9 mouse cellular contexts compared by ENCODE assay signal in the genomic region with DNA sequence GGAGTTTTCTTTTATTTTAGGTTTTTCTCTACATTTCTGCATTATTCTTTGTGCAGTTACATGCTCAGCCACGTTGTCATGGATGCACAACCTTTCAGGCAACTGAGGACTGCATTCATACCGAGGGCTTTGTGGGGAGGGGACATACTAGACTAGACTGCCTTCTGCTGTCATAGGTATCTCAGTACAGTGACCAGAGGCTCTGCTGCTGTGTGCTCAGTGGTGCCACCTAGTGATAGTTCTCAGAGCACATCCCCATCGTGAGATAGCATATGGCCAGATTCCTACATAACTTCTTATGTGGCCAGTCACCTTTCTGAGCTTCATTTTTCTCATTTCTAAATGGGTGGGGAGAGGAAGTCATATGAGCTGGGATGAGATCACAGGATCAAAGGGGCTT. TPM values are rescaled to one million over a fixed set of nuclear protein-coding genes. Genes with fewer than 3 reads are reported as not detected.
DNase-seq lines count a peak whose midpoint lies in the region; ATAC-seq lines count a peak whose summit lies in the region.
"Had no signal": no experiment of that assay in that cellular context is flagged by ENCODE, and none has a peak within 500 bp of the region (broad histone marks: within the 10 kb centered on the region; RNA-seq: fewer than 3 reads in every experiment).

No protein-coding gene starts in this region.

- no peaks in the 10 kb centered on the region for H3K9me3 ChIP-seq in kidney, embryonic 15.5 days (replicated peaks)
- H3K9me3 ChIP-seq in midbrain, embryonic 11.5 days (ENCODE audit: control insufficient read depth, low read length) = no peaks in the 10 kb centered on the region
- no peaks in the 10 kb centered on the region for H3K9me3 ChIP-seq in stomach, embryonic 15.5 days

- H3K4me3 ChIP-seq in kidney, embryonic 15.5 days (replicated peaks) = no peak overlapping the region
- no peak overlapping the region for H3K4me3 ChIP-seq in midbrain, embryonic 11.5 days (ENCODE audit: low read depth, low read length)
- H3K4me3 ChIP-seq in stomach, embryonic 15.5 days (replicated peaks) = no peak overlapping the region

- H3K9ac ChIP-seq in kidney, embryonic 15.5 days = no peak overlapping the region
- H3K9ac ChIP-seq in midbrain, embryonic 11.5 days (ENCODE audit: low read length) = no peak overlapping the region
- H3K9ac ChIP-seq in stomach, embryonic 15.5 days = no peak overlapping the region

- peaks cover 61% of the 10 kb centered on the region for H3K27me3 ChIP-seq in kidney, embryonic 15.5 days
- peaks cover 30% of the 10 kb centered on the region for H3K27me3 ChIP-seq in midbrain, embryonic 11.5 days (ENCODE audit: control insufficient read depth, insufficient read depth, low read length)
- H3K27me3 ChIP-seq in stomach, embryonic 15.5 days (replicated peaks) = peaks cover 28% of the 10 kb centered on the region

- no peak overlapping the region for H3K27ac ChIP-seq in kidney, embryonic 15.5 days
- H3K27ac ChIP-seq in midbrain, embryonic 11.5 days (ENCODE audit: low read depth, low read length) = no peak overlapping the region
- H3K27ac ChIP-seq in stomach, embryonic 15.5 days = no peak overlapping the region

- H3K36me3 ChIP-seq in kidney, embryonic 15.5 days = no peaks in the 10 kb centered on the region
- H3K36me3 ChIP-seq in midbrain, embryonic 11.5 days (ENCODE audit: control insufficient read depth, insufficient read depth, low read length) = no peaks in the 10 kb centered on the region
- no peaks in the 10 kb centered on the region for H3K36me3 ChIP-seq in stomach, embryonic 15.5 days

- peaks cover 13% of the 10 kb centered on the region for H3K4me1 ChIP-seq in kidney, embryonic 15.5 days
- H3K4me1 ChIP-seq in midbrain, embryonic 11.5 days (ENCODE audit: control insufficient read depth, insufficient read depth, low read length) = peaks cover 7% of the 10 kb centered on the region
- peaks cover 4% of the 10 kb centered on the region; the same call in 1 of the 2 replicates for H3K4me1 ChIP-seq in stomach, embryonic 15.5 days

- WGBS in kidney, embryonic 15.5 days = 6% methylated on average over 3 of the region's 3 CpGs
- 3% methylated on average over 3 of the region's 3 CpGs for WGBS in midbrain, embryonic 11.5 days
- 6% methylated on average over 3 of the region's 3 CpGs for WGBS in stomach, embryonic 15.5 days

- no peak overlapping the region for H3K4me2 ChIP-seq in kidney, embryonic 15.5 days
- H3K4me2 ChIP-seq in midbrain, embryonic 11.5 days = no peak overlapping the region
- no peak overlapping the region for H3K4me2 ChIP-seq in stomach, embryonic 15.5 days

- DNase-seq in kidney, adult 11 months = peak; percentile 15
- DNase-seq in adrenal gland, adult 2 months = peak; percentile 41
- DNase-seq in embryo, embryonic 10.5 days (ENCODE audit: low spot score) = peak; percentile 81
- DNase-seq in layer of hippocampus, adult 8-10 months (ENCODE audit: low spot score in 2 of 2) = peak; percentile 26 to 60
- peak; percentile 94 for DNase-seq in midbrain, embryonic 11.5 days (ENCODE audit: low spot score, missing footprints)

- no peak for ATAC-seq in kidney, embryonic 15.5 days (replicated peaks; ENCODE audit: low FRiP score)
- ATAC-seq in hematopoietic stem cell, adult 5-6 weeks (replicated peaks in 1 of 2; ENCODE audit: insufficient read depth in 1 of 2, low FRiP score in 2 of 2, low TSS enrichment in 1 of 2, low read depth in 1 of 2, poor library complexity in 2 of 2, severe bottlenecking in 2 of 2) = peak; percentile 65; a peak in 2 of 4 replicates
- peak; percentile 46; the same call in 1 of the 2 replicates for ATAC-seq in midbrain, embryonic 11.5 days (ENCODE audit: low FRiP score)
- peak; percentile 48; the same call in 1 of the 2 replicates for ATAC-seq in stomach, embryonic 15.5 days (ENCODE audit: insufficient read depth, low FRiP score, low read depth)

RNA-seq across cellular contexts. Expression of a gene that starts 1.8 kb away (rescaled TPM):
- 2.2 and 2.3 TPM in 2 replicates for polyA plus RNA-seq in kidney, embryonic 15.5 days (2015; fragmentation: Nextera tagmentation; extraction: Ambion mirVana)
- 1 to 10 TPM; 1.7 to 3.3 TPM for total RNA-seq in adrenal gland, adult 2 months (2021)
- polyA plus RNA-seq in adrenal gland, adult 2 months (2012; rRNA removed) = 1.3 and 1.7 TPM in 2 replicates
- not detected in 2 replicates for total RNA-seq in hematopoietic stem cell, adult 5-6 weeks (2017)
- total RNA-seq in layer of hippocampus, adult 8-10 months (2022) = 10 to 100 TPM; 39.0 to 52.6 (median 45.1) TPM
- 0.46 and 0.49 TPM in 2 replicates for polyA plus RNA-seq in midbrain, embryonic 11.5 days (2014; fragmentation: Nextera tagmentation; extraction: Ambion mirVana)
- polyA plus RNA-seq in stomach, embryonic 15.5 days (2015; fragmentation: Nextera tagmentation; extraction: Ambion mirVana) = 11.1 and 17.8 TPM in 2 replicates

RNA-seq across cellular contexts. Expression of a gene that starts 56.7 kb away (rescaled TPM):
- polyA plus RNA-seq in kidney, embryonic 15.5 days (2015; fragmentation: Nextera tagmentation; extraction: Ambion mirVana) = 13.8 and 14.5 TPM in 2 replicates
- total RNA-seq in adrenal gland, adult 2 months (2021) = 1 to 10 TPM; 1.6 to 1.8 TPM
- 0.06 TPM in 1 of 2 replicates, not detected in the other for polyA plus RNA-seq in adrenal gland, adult 2 months (2012; rRNA removed)
- not detected in 2 replicates for total RNA-seq in hematopoietic stem cell, adult 5-6 weeks (2017)
- under 1 TPM; 0.16 to 0.74 (median 0.25) TPM for total RNA-seq in layer of hippocampus, adult 8-10 months (2022)
- 2.6 and 2.8 TPM in 2 replicates for polyA plus RNA-seq in midbrain, embryonic 11.5 days (2014; fragmentation: Nextera tagmentation; extraction: Ambion mirVana)
- 15.2 and 16.1 TPM in 2 replicates for polyA plus RNA-seq in stomach, embryonic 15.5 days (2015; fragmentation: Nextera tagmentation; extraction: Ambion mirVana)

RNA-seq across cellular contexts. Expression of a gene that starts 59.2 kb away (rescaled TPM):
- polyA plus RNA-seq in kidney, embryonic 15.5 days (2015; fragmentation: Nextera tagmentation; extraction: Ambion mirVana) = 0.04 and 0.06 TPM in 2 replicates
- 1 to 10 TPM in 1 of 2 experiments, not detected in 1; 1.5 TPM for total RNA-seq in adrenal gland, adult 2 months (2021)
- polyA plus RNA-seq in adrenal gland, adult 2 months (2012; rRNA removed) = 0.04 and 0.16 TPM in 2 replicates
- not detected in 2 replicates for total RNA-seq in hematopoietic stem cell, adult 5-6 weeks (2017)
- under 1 TPM in 3 of 4 experiments, not detected in 1; 0.19 to 0.27 (median 0.23) TPM for total RNA-seq in layer of hippocampus, adult 8-10 months (2022)
- polyA plus RNA-seq in midbrain, embryonic 11.5 days (2014; fragmentation: Nextera tagmentation; extraction: Ambion mirVana) = not detected in 2 replicates
- polyA plus RNA-seq in stomach, embryonic 15.5 days (2015; fragmentation: Nextera tagmentation; extraction: Ambion mirVana) = 0.04 TPM in 2 replicates
- total RNA-seq: adrenal gland, postnatal 4 days had no signal

Comparison
In these comparisons a context has a peak if more than half of its experiments do, and no peak if none do; other contexts are left out.
1. DNase-seq: peak in every context shown above with its lines; median percentile 94 in midbrain, embryonic 11.5 days; 81 in embryo, embryonic 10.5 days; 43 in layer of hippocampus, adult 8-10 months; 41 in adrenal gland, adult 2 months; 15 in kidney, adult 11 months.